Mouse (Mus musculus) embryonic facial prominence, embryonic 12.5 days (tissue): ENCODE measurements around the gene Chdh. TPM values are rescaled to one million over a fixed set of nuclear protein-coding genes. Genes with fewer than 3 reads are reported as not detected.

Source experiments
- ATAC-seq: fragments of 200-750 bp; cut with Nextera tagmentation; 2 replicates; pipeline ENCODE4 v1.8.0; 2017; ENCODE audit not compliant: insufficient number of reproducible peaks, insufficient read depth, low FRiP score, low TSS enrichment
- H3K27ac ChIP-seq: fragments of 300-500 bp; sonication (generic); 2 replicates; pipeline ENCODE4 v1.5.1; 2016; ENCODE audit warnings: mild to moderate bottlenecking
- H3K27me3 ChIP-seq: fragments of 300-500 bp; sonication (generic); 2 replicates; pipeline ENCODE4 v1.6.1; 2016; ENCODE audit warnings: mild to moderate bottlenecking, moderate library complexity
- H3K36me3 ChIP-seq: fragments of 300-500 bp; sonication (generic); 2 replicates; pipeline ENCODE4 v1.6.1; 2016; ENCODE audit warnings: mild to moderate bottlenecking
- H3K4me1 ChIP-seq: fragments of 300-500 bp; sonication (generic); 2 replicates; pipeline ENCODE4 v1.6.1; 2016
- H3K4me2 ChIP-seq: fragments of 300-500 bp; sonication (generic); replicated peaks from 2 replicates; pipeline ENCODE4 v1.6.1; 2016; ENCODE audit warnings: mild to moderate bottlenecking, moderate library complexity
- H3K4me3 ChIP-seq: fragments of 300-500 bp; sonication (generic); 2 replicates; pipeline ENCODE4 v1.5.1; 2016; ENCODE audit warnings: mild to moderate bottlenecking
- H3K9ac ChIP-seq: fragments of 300-500 bp; sonication (generic); 2 replicates; pipeline ENCODE4 v1.6.1; 2016; ENCODE audit warnings: mild to moderate bottlenecking, moderate library complexity
- H3K9me3 ChIP-seq: fragments of 300-500 bp; sonication (generic); 2 replicates; pipeline ENCODE4 v1.6.1; 2016; ENCODE audit warnings: mild to moderate bottlenecking, moderate library complexity
- WGBS: fragments of 180-500 bp; shearing (Covaris S2); methylation state at CpG from one replicate; pipeline ENCODE4 v1.1.7; 2016; 5-methylcytosine and 5-hydroxymethylcytosine counted together
- polyA plus RNA-seq: library from polyadenylated mRNA; unstranded; fragments of >200 nt; fragmentation: Nextera tagmentation; extraction: Ambion mirVana; gene quantifications from 2 replicates; pipeline ENCODE4 v1.2.1, GENCODE M21; 2016

Chdh gene
- polyA plus RNA-seq, 1 experiment from 2014 or later: 0.06 TPM

GRCm38 (mm10) chr14:30041836-30042235, 33.0 kb downstream of the Chdh start:
- Histone ChIP-seq H3K36me3 (no peaks in the 10 kb centered on the region), H3K27ac (no peak overlapping the region), H3K4me2 (no peak overlapping the region), H3K27me3 (no peaks in the 10 kb centered on the region), H3K9ac (no peak overlapping the region), H3K4me1 (no peaks in the 10 kb centered on the region), H3K4me3 (no peak overlapping the region), H3K9me3 (no peaks in the 10 kb centered on the region)
- WGBS: 84% methylated on average over 9 of the region's 9 CpGs
- ATAC-seq: no peak

- WGBS: 87% methylated on average over 7 of the region's 7 CpGs
- Histone ChIP-seq H3K4me3 (no peak overlapping the region), H3K27ac (no peak overlapping the region), H3K9me3 (no peaks in the 10 kb centered on the region), H3K9ac (no peak overlapping the region), H3K36me3 (no peaks in the 10 kb centered on the region), H3K4me2 (no peak overlapping the region), H3K4me1 (no peaks in the 10 kb centered on the region), H3K27me3 (no peaks in the 10 kb centered on the region)
- ATAC-seq: no peak
Observed at GRCm38 (mm10) chr14:30043356-30043940, 34.6 kb downstream of the Chdh start.

DNA sequence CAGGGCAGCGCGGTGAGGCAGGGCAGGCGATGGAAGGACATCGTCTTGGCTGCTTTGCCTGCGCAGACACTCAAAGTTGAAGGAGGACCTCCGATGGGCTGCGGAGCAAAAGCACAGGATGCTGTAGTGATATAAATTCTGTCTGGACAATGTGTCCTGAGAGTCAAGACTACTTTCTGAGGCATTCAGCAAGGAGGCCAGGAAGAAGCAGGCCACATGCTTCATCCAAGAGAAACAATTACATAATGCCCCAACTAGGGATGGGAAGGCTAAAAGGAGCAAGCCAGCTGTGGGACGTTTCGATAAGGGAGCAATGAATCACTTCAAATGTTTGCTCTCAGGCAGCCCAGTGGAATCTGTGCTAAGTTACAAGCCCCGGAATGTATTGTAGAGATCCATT, 36.4 kb downstream of the Chdh start:
- no peak overlapping the region for H3K9ac ChIP-seq
- no peak overlapping the region for H3K4me2 ChIP-seq
- ATAC-seq: no peak
- H3K36me3 ChIP-seq: no peaks in the 10 kb centered on the region
- H3K27me3 ChIP-seq: no peaks in the 10 kb centered on the region
- H3K9me3 ChIP-seq: no peaks in the 10 kb centered on the region
- H3K27ac ChIP-seq: no peak overlapping the region
- 88% methylated on average over 10 of the region's 10 CpGs for WGBS
- no peak overlapping the region for H3K4me3 ChIP-seq
- H3K4me1 ChIP-seq: no peaks in the 10 kb centered on the region

DNA sequence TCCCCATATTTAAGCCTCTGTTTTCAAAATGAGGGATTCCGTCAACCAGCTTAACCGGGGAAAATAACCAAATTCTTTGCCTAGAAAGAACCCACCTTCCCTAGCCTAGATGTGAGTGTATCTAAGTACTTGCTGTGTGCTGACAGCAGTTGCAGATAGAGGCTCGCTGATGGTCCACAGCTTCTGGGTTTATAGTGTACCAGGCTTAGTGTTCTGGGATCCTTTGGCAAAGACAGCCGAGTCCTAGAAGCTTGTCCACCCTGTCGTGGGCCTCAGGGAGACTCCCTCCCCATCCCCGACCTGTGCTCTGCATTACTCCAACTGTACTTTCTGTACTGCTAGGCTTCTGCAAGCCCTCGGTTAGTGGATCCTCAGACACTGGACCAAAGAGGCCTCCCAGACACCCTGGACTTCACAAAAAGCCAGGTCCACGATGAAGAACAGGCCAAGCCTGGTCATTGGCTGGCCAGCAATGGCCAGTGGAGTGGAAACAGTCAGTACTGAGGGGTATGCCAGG, 36.9 kb downstream of the Chdh start:
- Histone ChIP-seq H3K9ac (no peak overlapping the region), H3K27ac (no peak overlapping the region), H3K4me3 (no peak overlapping the region), H3K4me2 (no peak overlapping the region), H3K27me3 (no peaks in the 10 kb centered on the region), H3K9me3 (no peaks in the 10 kb centered on the region), H3K36me3 (no peaks in the 10 kb centered on the region), H3K4me1 (no peaks in the 10 kb centered on the region)
- ATAC-seq: no peak
- 86% methylated on average over 8 of the region's 8 CpGs for WGBS

DNA sequence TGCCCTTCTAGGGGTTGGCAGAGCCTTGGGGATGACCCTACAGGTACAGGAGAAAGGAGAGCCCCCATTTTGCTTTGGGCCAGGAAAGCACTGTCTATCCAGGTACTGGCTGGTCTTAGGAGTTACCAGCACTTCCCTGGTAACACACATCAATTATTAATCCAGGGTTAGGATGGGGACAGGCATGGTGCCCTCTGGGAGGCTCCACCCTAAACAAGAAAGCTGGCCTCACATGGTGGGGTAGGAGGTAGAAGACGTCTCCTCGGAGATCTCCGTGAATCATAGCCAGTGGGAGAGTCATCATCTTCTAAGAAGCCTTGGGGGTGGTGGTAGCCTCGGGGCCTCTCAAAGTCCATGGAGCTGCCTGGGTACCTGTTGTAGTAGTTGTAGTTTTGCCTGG, 38.2 kb downstream of the Chdh start:
- Histone ChIP-seq H3K9me3 (no peaks in the 10 kb centered on the region), H3K9ac (no peak overlapping the region), H3K27me3 (no peaks in the 10 kb centered on the region), H3K4me3 (no peak overlapping the region), H3K27ac (no peak overlapping the region), H3K4me1 (no peaks in the 10 kb centered on the region), H3K4me2 (no peak overlapping the region), H3K36me3 (no peaks in the 10 kb centered on the region)
- 89% methylated on average over 4 of the region's 4 CpGs for WGBS
- no peak for ATAC-seq

- H3K27ac ChIP-seq: no peak overlapping the region
- no peak overlapping the region for H3K4me2 ChIP-seq
- H3K27me3 ChIP-seq: no peaks in the 10 kb centered on the region
- no peak for ATAC-seq
- H3K4me3 ChIP-seq: no peak overlapping the region
- H3K9ac ChIP-seq: no peak overlapping the region
- no peaks in the 10 kb centered on the region for H3K4me1 ChIP-seq
- no peaks in the 10 kb centered on the region for H3K9me3 ChIP-seq
- WGBS: 81% methylated on average over 3 of the region's 3 CpGs
- no peaks in the 10 kb centered on the region for H3K36me3 ChIP-seq
Observed at GRCm38 (mm10) chr14:30048049-30048448, 39.2 kb downstream of the Chdh start.

GRCm38 (mm10) chr14:30050280-30050679, 41.5 kb downstream of the Chdh start:
- 93% methylated on average over 8 of the region's 8 CpGs for WGBS
- no peak for ATAC-seq
- H3K27me3 ChIP-seq: no peaks in the 10 kb centered on the region
- no peak overlapping the region for H3K9ac ChIP-seq
- no peaks in the 10 kb centered on the region for H3K9me3 ChIP-seq
- no peak overlapping the region for H3K4me3 ChIP-seq
- no peaks in the 10 kb centered on the region for H3K36me3 ChIP-seq
- no peak overlapping the region for H3K4me2 ChIP-seq
- H3K4me1 ChIP-seq: no peaks in the 10 kb centered on the region
- H3K27ac ChIP-seq: no peak overlapping the region

- 85% methylated on average over 7 of the region's 7 CpGs for WGBS
- H3K36me3 ChIP-seq: no peaks in the 10 kb centered on the region
- no peak overlapping the region for H3K4me3 ChIP-seq
- H3K9ac ChIP-seq: no peak overlapping the region
- H3K27ac ChIP-seq: no peak overlapping the region
- H3K4me1 ChIP-seq: no peaks in the 10 kb centered on the region
- H3K27me3 ChIP-seq: no peaks in the 10 kb centered on the region
- no peak for ATAC-seq
- H3K4me2 ChIP-seq: no peak overlapping the region
- no peaks in the 10 kb centered on the region for H3K9me3 ChIP-seq
Observed at GRCm38 (mm10) chr14:30054922-30055321, 46.1 kb downstream of the Chdh start.

GRCm38 (mm10) chr14:30056031-30056766, 47.4 kb downstream of the Chdh start:
- 65% methylated on average over 13 of the region's 13 CpGs for whole genome bisulfite sequencing
- Histone ChIP-seq H3K9me3 (no peaks in the 10 kb centered on the region), H3K4me3 (no peak overlapping the region), H3K36me3 (no peaks in the 10 kb centered on the region), H3K4me2 (no peak overlapping the region), H3K9ac (no peak overlapping the region), H3K27me3 (no peaks in the 10 kb centered on the region), H3K4me1 (no peaks in the 10 kb centered on the region), H3K27ac (no peak overlapping the region)
- no peak for ATAC-seq

- Histone ChIP-seq H3K36me3 (no peaks in the 10 kb centered on the region), H3K9ac (no peak overlapping the region), H3K4me2 (no peak overlapping the region), H3K4me3 (no peak overlapping the region), H3K4me1 (no peaks in the 10 kb centered on the region), H3K27ac (no peak overlapping the region), H3K9me3 (no peaks in the 10 kb centered on the region), H3K27me3 (no peaks in the 10 kb centered on the region)
- no peak for ATAC-seq
- WGBS: 81% methylated on average over 2 of the region's 2 CpGs
Observed at GRCm38 (mm10) chr14:30064864-30065263, 56.0 kb downstream of the Chdh start.

- no peaks in the 10 kb centered on the region for H3K9me3 ChIP-seq
- no peak overlapping the region for H3K9ac ChIP-seq
Observed at GRCm38 (mm10) chr14:30066752-30067151, 57.9 kb downstream of the Chdh start.

DNA sequence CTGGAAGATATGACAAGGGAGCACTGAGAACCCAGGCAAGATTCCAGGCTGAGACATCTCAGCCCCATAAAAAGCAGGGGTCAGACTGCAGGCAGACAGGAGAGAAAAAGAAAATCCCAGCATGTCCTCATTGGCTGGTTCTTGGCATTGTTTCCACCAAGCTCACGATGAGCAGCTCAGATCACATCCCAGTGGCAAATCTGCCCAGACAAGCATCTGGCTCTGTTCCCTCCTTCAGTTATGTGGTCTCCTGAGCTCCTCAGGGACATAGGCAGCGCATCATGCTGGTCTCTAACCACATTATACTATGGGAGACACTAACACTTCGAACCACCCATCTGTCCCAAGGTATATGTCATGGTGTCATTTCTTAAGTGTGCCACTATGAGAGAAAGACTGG, 59.7 kb downstream of the Chdh start:
- Histone ChIP-seq H3K9me3 (no peaks in the 10 kb centered on the region), H3K36me3 (no peaks in the 10 kb centered on the region), H3K9ac (no peak overlapping the region), H3K4me1 (no peaks in the 10 kb centered on the region), H3K4me3 (no peak overlapping the region), H3K4me2 (no peak overlapping the region), H3K27me3 (no peaks in the 10 kb centered on the region), H3K27ac (no peak overlapping the region)
- WGBS: 74% methylated on average over 3 of the region's 3 CpGs
- no peak for ATAC-seq

More at GRCm38 (mm10) chr14:30066752-30067151, 57.9 kb downstream of the Chdh start:
- whole genome bisulfite sequencing: 90% methylated on average over 12 of the region's 12 CpGs
- H3K4me1 ChIP-seq: no peaks in the 10 kb centered on the region
- H3K27me3 ChIP-seq: no peaks in the 10 kb centered on the region
- ATAC-seq: no peak
- no peak overlapping the region for H3K4me3 ChIP-seq
- H3K27ac ChIP-seq: no peak overlapping the region
- no peak overlapping the region for H3K4me2 ChIP-seq
- H3K36me3 ChIP-seq: no peaks in the 10 kb centered on the region
